Mouse (Mus musculus): ENCODE measurements at regions not wholly inside any gene's neighbourhood (a gene's known extent, or its start where the extent isn't known, plus 50 kb on each side); places are given as distances from the start of the nearest gene placed in this dataset.

- Histone ChIP-seq H3K4me1 (ENCODE audit: control insufficient read depth) (peaks cover 12% of the 10 kb centered on the region), H3K36me3 (ENCODE audit: control insufficient read depth) (no peaks in the 10 kb centered on the region), H3K4me3 (replicated peaks) (no peak overlapping the region), H3K27me3 (ENCODE audit: control insufficient read depth) (peaks cover 5% of the 10 kb centered on the region), H3K9me3 (ENCODE audit: control insufficient read depth, low read length) (no peaks in the 10 kb centered on the region)
- no peak for TF ChIP-seq GATA1 (IDR thresholded peaks at IDR 0.05; ENCODE audit: low read length)
- TF ChIP-seq TAL1 (IDR thresholded peaks at IDR 0.05; ENCODE audit: low read length) = no peak
Measured at GRCm38 (mm10) chr11:114313652-114314051, 246.8 kb upstream of the Sdk2 start.

- Histone ChIP-seq H3K4me1 (ENCODE audit: control insufficient read depth) (peaks cover 12% of the 10 kb centered on the region), H3K27me3 (ENCODE audit: control insufficient read depth) (peaks cover 5% of the 10 kb centered on the region), H3K4me3 (replicated peaks) (no peak overlapping the region), H3K36me3 (ENCODE audit: control insufficient read depth) (no peaks in the 10 kb centered on the region), H3K9me3 (ENCODE audit: control insufficient read depth, low read length) (no peaks in the 10 kb centered on the region)
- TF ChIP-seq TAL1 (IDR thresholded peaks at IDR 0.05; ENCODE audit: low read length) = no peak
- TF ChIP-seq GATA1 (IDR thresholded peaks at IDR 0.05; ENCODE audit: low read length) = no peak
Measured at GRCm38 (mm10) chr11:114311640-114312039, 244.8 kb upstream of the Sdk2 start.

DNA sequence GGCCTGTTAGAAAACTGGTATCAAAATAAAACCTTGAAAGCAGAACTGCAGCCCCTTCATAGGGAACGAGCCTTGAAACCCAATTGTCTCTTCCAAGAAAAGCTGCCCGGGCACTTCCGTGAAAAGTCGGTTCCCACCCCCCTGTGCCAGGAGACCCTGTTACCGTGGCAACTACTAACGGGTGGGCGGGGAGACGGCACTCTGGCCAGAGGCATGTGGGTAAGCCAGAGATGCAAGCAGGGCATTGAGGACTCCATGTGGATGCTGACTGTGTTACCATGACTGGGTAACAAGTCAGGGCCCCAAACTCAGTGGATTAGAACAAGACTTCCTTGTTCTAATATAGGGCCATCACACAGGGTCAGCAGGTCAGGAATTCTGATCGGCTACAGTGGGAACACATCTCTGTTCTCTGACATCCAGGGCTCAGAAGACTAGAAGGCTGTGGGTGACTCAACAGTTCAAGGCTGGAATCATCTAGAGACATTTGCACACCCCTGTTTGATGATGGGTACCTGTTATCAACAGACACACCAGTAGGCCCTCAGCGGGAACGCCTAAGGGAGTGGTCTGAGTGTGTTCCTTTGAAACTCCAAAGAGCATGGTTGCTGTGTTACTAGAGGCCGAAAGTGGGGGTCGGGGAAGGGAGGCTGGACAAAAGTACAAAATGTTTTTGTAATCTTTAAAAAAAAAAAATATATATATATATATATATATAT lies 236.9 kb upstream of the Sdk2 start:
- Histone ChIP-seq H3K9me3 (ENCODE audit: control insufficient read depth, low read length) (no peaks in the 10 kb centered on the region), H3K4me1 (ENCODE audit: control insufficient read depth) (peaks cover 13% of the 10 kb centered on the region), H3K27me3 (ENCODE audit: control insufficient read depth) (no peaks in the 10 kb centered on the region), H3K4me3 (replicated peaks) (no peak overlapping the region), H3K36me3 (ENCODE audit: control insufficient read depth) (no peaks in the 10 kb centered on the region)
- no peak for TF ChIP-seq TAL1 (IDR thresholded peaks at IDR 0.05; ENCODE audit: low read length)
- no peak for TF ChIP-seq GATA1 (IDR thresholded peaks at IDR 0.05; ENCODE audit: low read length)

- Histone ChIP-seq H3K36me3 (ENCODE audit: control insufficient read depth) (no peaks in the 10 kb centered on the region), H3K4me1 (ENCODE audit: control insufficient read depth) (peaks cover 23% of the 10 kb centered on the region), H3K9me3 (ENCODE audit: control insufficient read depth, low read length) (no peaks in the 10 kb centered on the region), H3K4me3 (replicated peaks) (no peak overlapping the region), H3K27me3 (ENCODE audit: control insufficient read depth) (no peaks in the 10 kb centered on the region)
- no peak for TF ChIP-seq GATA1 (IDR thresholded peaks at IDR 0.05; ENCODE audit: low read length)
- no peak for TF ChIP-seq TAL1 (IDR thresholded peaks at IDR 0.05; ENCODE audit: low read length)
Measured at GRCm38 (mm10) chr11:114300611-114301319, 233.9 kb upstream of the Sdk2 start.

GRCm38 (mm10) chr11:114296816-114297334 lies 230.0 kb upstream of the Sdk2 start:
- TF ChIP-seq GATA1 (IDR thresholded peaks at IDR 0.05; ENCODE audit: low read length) (no peak), TAL1 (IDR thresholded peaks at IDR 0.05; ENCODE audit: low read length) (no peak)
- Histone ChIP-seq H3K27me3 (ENCODE audit: control insufficient read depth) (no peaks in the 10 kb centered on the region), H3K4me1 (ENCODE audit: control insufficient read depth) (peaks cover 10% of the 10 kb centered on the region), H3K9me3 (ENCODE audit: control insufficient read depth, low read length) (no peaks in the 10 kb centered on the region), H3K4me3 (replicated peaks) (no peak overlapping the region), H3K36me3 (ENCODE audit: control insufficient read depth) (no peaks in the 10 kb centered on the region)

DNA sequence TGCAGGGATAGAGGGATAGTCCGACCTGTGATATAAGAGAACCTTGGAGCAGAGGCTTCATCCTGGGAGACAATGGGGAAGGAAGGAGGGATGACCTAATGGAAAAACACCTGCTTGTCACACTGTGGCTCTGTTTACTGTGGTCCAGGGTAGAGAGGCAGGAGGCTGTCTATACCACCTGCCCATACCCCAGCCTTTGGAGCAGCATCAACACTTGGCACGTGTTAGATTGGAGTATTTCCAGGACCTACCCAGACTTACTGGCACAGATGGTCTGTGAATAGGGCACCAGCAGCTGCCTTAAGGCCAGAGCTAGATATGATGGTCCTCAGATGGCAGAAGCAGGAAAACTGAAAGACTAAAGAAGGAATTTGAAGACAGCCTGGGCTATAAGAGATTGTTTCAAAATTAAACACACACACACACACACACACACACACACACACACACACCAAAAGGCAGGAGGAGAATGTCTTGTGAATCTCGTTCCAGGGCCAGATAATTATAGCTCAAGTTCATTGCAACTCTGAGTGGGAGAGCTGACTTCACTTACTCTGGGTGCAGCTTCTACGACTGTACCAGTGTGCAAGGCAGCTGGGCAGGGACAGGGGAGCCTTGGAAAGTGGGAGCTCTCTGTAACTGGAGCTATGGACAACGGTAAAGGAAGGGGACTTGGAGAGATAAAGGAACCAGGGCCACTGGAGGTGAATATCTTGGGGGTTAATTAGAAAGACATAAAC lies 227.8 kb upstream of the Sdk2 start:
- no peaks in the 10 kb centered on the region for H3K27me3 ChIP-seq (ENCODE audit: control insufficient read depth)
- no peaks in the 10 kb centered on the region for H3K36me3 ChIP-seq (ENCODE audit: control insufficient read depth)
- peaks cover 10% of the 10 kb centered on the region for H3K4me1 ChIP-seq (ENCODE audit: control insufficient read depth)
- no peak overlapping the region for H3K4me3 ChIP-seq (replicated peaks)
- TF ChIP-seq GATA1 (IDR thresholded peaks at IDR 0.05; ENCODE audit: low read length) = no peak
- TF ChIP-seq TAL1 (IDR thresholded peaks at IDR 0.05; ENCODE audit: low read length) = no peak
- H3K9me3 ChIP-seq (ENCODE audit: control insufficient read depth, low read length) = no peaks in the 10 kb centered on the region

GRCm38 (mm10) chr11:114291258-114291657 lies 224.4 kb upstream of the Sdk2 start:
- no peak for TF ChIP-seq GATA1 (IDR thresholded peaks at IDR 0.05; ENCODE audit: low read length)
- no peak for TF ChIP-seq TAL1 (IDR thresholded peaks at IDR 0.05; ENCODE audit: low read length)
- H3K4me1 ChIP-seq (ENCODE audit: control insufficient read depth) = peaks cover 2% of the 10 kb centered on the region; the same call in 1 of the 2 replicates
- H3K9me3 ChIP-seq (ENCODE audit: control insufficient read depth, low read length) = no peaks in the 10 kb centered on the region
- no peak overlapping the region for H3K4me3 ChIP-seq (replicated peaks)
- H3K27me3 ChIP-seq (ENCODE audit: control insufficient read depth) = no peaks in the 10 kb centered on the region
- H3K36me3 ChIP-seq (ENCODE audit: control insufficient read depth) = no peaks in the 10 kb centered on the region

GRCm38 (mm10) chr11:114289946-114290345 lies 223.1 kb upstream of the Sdk2 start:
- no peaks in the 10 kb centered on the region for H3K36me3 ChIP-seq (ENCODE audit: control insufficient read depth)
- no peak overlapping the region for H3K4me3 ChIP-seq (replicated peaks)
- no peaks in the 10 kb centered on the region for H3K27me3 ChIP-seq (ENCODE audit: control insufficient read depth)
- H3K9me3 ChIP-seq (ENCODE audit: control insufficient read depth, low read length) = no peaks in the 10 kb centered on the region
- TF ChIP-seq TAL1 (IDR thresholded peaks at IDR 0.05; ENCODE audit: low read length) (no peak), GATA1 (IDR thresholded peaks at IDR 0.05; ENCODE audit: low read length) (no peak)
- H3K4me1 ChIP-seq (ENCODE audit: control insufficient read depth) = peaks cover 2% of the 10 kb centered on the region; the same call in 1 of the 2 replicates
